Mouse (Mus musculus) heart, postnatal 0 days (tissue): ENCODE results near the gene Pkn3.

Experiments used
- CTCF ChIP-seq: IDR thresholded peaks from 2 replicates; pipeline ENCODE4 v1.5.1; 2016; ENCODE audit warnings: antibody characterized with exemption, control low read depth, low read depth
- EP300 ChIP-seq: IDR thresholded peaks from 2 replicates; pipeline ENCODE4 v1.6.1; 2016; ENCODE audit warnings: antibody characterized with exemption, low read depth

DNA sequence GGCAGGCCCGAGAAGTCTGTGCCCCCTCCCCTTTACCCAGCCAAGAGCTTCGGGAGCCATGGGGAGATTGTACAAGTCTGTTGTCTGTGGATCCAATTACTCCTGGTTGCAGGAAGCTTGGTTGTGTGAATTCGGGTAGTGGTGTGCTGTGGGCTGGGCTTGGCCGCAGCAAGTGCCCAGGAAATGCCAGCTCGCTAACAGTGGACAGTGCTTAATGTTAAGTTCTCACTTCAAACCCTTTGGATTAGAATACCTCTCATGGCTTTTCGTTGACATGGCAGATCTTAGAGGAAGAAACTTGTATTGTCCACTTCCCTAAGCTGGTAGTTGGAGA is 56.9 kb downstream of the Pkn3 start:
- no peak for TF ChIP-seq CTCF
- TF ChIP-seq EP300 = no peak
